Mouse (Mus musculus) thymus, postnatal 4 days (tissue): ENCODE data around the gene Tlr13.

Experiments
- DNase-seq: peaks from one replicate; pipeline ENCODE4 v3.0.0; 2021

Gene Tlr13

GRCm38 (mm10) chrX:106142936-106143335, at the start of gene Tlr13:
Gene Tlr13, plus strand, starts transcription at chrX:106143204.
- DNase-seq: no peak

DNA sequence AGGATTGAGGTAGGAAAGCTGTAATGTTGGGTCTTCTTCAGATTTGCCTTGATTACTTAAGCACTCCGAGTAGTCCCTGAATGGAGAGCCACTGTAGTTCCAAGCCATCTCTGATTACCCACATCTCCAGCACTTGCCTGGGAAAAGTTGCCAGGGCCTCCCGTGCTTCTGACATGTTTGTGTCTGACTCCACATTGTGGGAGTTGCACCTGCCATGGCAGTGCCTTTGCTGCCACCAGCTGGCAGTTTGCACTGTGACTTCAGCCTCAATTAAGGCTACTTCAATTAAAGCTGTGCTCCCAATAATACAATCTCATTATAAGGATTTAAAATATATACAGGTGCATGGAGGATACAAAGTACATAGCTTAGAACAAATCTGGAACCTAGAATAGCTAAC, 37.5 kb upstream of the Tlr13 start:
- DNase-seq: peak; percentile 22

DNA sequence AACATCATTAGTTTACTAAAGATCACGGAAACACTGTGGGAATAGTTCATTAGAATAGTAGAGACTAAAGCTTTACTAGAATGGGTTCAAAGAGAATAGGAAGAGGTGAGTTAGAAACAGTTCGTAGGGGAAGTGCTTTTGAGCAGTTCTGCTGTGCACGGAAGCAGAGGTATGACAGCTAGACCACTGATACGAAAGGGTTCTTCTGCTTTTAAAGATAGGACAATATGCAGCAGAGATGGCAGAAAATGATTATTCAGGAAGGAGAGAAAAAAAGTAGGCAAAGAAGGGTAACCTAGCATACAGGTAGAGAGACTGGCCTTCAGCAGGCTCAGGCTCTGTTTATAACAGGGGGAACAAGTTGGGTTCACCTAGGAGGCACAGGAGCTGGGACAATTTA, 29.1 kb upstream of the Tlr13 start:
- no peak for DNase-seq

DNA sequence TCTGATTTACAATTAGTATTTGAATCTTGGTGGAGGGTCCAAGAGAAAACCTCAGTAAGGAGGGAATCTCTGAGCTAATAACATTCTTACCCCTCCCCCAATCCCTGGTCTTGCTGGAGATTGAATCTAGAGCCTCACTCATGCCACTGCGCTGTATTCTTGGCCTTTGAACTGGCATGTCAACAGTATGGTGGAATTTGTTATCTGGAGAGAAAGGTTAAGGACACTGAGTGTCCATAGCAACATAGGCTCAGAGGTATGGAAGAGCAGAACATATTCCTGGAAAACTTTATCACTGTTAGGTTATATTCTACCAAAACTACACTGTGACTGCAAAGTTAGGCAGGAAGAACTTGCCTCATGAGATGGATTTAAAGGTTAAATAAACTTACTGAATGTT, 28.3 kb upstream of the Tlr13 start:
- no peak for DNase-seq

- no peak for DNase-seq
Observed at GRCm38 (mm10) chrX:106122823-106123222, 20.2 kb upstream of the Tlr13 start.

- no peak for DNase-seq
Observed at GRCm38 (mm10) chrX:106128283-106128682, 14.7 kb upstream of the Tlr13 start.

DNA sequence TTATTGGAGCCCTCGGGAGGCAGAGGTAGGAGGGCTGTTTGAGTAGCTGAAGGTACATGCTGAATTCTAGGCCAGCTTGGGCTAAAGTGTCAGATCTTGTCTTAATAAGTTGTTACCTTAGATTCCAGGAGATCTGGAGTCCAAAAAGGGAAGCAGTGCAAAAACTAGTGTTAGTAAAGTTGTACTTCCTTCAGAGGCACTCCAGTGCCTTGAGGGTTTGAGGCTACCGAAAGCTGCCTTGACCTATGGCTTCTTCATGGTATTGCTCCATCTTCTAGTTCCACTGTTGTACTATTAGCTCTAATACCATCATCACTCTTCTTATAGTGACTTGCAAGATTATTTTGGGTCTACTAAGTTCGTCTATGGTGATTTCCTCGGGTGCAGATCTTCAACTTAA, 13.1 kb upstream of the Tlr13 start:
- no peak for DNase-seq

DNA sequence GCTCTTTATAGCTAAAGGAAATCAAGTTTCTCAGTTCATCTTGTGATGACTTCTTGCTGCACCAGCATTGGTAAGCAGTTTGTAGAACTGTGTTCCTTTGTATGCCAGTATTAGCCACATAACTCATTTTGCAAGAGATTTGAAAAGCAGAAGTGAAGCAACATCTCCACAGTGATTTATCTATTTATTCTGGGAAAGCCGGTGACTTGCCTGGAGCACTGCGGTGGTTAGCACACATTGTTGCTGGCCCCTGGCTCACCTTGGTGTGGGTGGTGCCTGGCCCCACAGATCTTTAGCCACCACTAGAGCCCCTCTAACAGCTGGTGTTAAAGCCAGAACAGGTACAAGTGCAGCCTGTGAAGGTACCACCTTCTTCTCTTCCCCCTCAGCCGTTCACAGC, 8.1 kb upstream of the Tlr13 start:
- no peak for DNase-seq

- no peak for DNase-seq
Observed at GRCm38 (mm10) chrX:106135484-106135883, 7.5 kb upstream of the Tlr13 start.

DNA sequence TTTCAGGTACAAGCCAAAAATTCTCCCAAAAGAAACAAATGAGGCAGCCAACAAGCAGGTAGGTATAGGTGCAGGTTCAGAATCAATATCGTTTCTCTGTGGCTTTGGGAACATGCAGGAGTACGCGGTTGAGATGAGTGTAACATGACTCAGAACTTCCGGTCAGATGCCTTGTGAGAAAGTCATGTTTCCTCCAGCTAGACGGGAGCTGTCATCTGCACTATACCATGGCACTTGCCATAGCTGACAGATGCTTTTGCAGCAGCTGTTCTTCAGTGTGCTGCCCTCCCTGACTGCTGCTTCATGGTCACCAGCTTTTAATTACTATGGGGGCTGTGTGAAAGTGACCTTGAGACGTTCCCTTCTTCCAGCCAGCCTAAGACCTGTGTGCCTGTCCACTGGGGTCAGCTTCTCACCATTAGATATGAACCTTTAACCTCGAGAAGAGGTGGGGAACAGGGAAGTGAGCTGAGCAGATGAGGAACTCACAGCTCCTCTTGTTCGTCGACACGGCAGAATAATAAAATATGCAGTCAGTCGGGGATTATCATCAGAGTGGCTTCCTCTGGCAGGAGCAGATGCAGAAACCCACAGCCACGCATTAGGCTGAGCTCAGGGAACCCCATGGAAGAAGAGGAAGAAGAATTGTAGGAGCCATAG, 7.0 kb upstream of the Tlr13 start:
- DNase-seq: no peak

- DNase-seq: no peak
Observed at GRCm38 (mm10) chrX:106139309-106140070, 3.5 kb upstream of the Tlr13 start.

- DNase-seq: no peak
Observed at GRCm38 (mm10) chrX:106148185-106148584, 5.2 kb downstream of the Tlr13 start.

GRCm38 (mm10) chrX:106149460-106149859, 6.5 kb downstream of the Tlr13 start:
- DNase-seq: no peak

- DNase-seq: no peak
Observed at GRCm38 (mm10) chrX:106154180-106154586, 11.2 kb downstream of the Tlr13 start.

DNA sequence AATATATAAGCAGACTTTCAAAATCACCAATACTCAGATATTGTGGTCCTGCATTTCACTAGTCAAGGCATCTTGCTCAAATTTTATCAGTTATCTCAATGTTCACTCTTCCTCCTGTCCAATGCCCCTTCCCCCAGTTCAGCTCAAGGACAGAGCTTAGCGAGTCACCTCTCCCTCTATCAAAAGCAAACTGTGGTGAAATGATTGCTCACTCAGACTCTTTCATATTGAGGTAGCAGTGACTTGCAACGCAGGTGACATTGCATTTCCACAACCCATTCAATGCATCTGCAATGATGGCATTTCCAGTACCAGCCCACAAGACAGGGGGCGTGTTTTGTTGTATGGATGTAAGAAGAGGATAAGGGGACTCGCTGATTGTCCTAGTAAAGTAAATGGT, 12.9 kb downstream of the Tlr13 start:
- no peak for DNase-seq

DNA sequence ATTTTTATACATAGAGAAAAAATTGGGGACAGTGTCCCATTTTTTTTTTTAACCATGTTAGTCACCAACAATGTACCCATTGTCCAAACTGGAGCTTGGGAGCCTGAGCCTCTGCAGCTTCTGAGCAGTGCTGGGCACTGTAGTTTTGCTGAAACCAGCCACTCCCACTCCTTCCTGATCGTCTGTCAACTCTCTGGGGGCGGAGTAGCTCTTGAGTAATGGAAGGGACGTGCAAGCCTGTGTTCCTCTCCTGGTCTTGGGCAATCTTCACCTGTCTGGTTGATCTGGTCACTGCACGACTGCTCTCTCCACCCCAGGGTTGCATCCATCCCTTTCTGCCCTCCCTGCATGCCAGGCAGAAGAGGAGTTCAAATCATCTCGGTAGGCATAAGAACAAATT, 21.0 kb downstream of the Tlr13 start:
- DNase-seq: no peak

GRCm38 (mm10) chrX:106164555-106164954, 21.6 kb downstream of the Tlr13 start:
- DNase-seq: no peak

- no peak for DNase-seq
Observed at GRCm38 (mm10) chrX:106165089-106165488, 22.1 kb downstream of the Tlr13 start.

DNA sequence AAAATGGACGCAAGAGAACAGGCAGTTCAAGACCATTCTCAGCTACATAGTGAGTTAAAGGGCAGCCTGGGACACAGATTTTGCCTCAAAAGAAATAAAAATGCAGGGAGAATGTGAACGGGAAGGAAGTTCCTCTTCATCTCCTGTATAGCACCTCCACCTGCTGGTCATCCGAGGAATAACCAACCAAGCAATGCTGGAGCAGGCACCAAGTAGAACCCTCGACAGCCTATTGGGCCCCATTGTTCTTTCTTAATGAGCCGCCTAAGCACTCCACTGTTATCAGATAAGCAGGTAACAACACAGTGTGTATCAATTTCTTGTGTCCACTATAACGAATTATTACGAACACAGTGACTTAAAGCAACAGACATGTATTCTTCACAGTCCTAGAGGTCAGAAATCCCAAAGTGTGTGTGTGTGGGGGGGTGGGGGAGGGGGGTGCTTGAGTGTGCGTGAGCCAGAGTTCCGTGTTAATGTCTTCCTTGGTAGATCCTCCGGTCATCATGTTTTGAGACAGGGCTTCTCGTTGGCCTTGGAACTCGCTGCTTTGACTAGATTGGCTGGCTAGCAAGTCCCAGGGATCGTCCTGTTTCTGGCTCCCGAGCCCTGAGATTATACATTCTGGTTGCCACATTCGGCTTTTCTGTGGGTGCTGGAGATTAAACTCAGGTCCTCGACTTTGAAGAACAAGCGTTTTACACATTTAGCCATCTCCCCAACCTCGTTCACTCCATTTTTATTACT, 28.3 kb downstream of the Tlr13 start:
- DNase-seq: peak; percentile 82

- peak; percentile 52 for DNase-seq
Observed at GRCm38 (mm10) chrX:106171853-106172154, 28.8 kb downstream of the Tlr13 start.

GRCm38 (mm10) chrX:106176331-106176730, 33.3 kb downstream of the Tlr13 start:
- no peak for DNase-seq

- no peak for DNase-seq
Observed at GRCm38 (mm10) chrX:106184279-106184678, 41.3 kb downstream of the Tlr13 start.

GRCm38 (mm10) chrX:106185706-106186105, 42.7 kb downstream of the Tlr13 start:
- DNase-seq: no peak
